Mouse (Mus musculus): ENCODE measurements around the gene Gtpbp2.

Gene Gtpbp2

GRCm38 (mm10) chr17:46164301-46164700, 3.5 kb downstream of the Gtpbp2 start:
- peaks cover 11% of the 10 kb centered on the region for H3K36me3 ChIP-seq (ENCODE audit: control insufficient read depth, insufficient read depth, low read length, poor library complexity, severe bottlenecking)
- no peak for DNase-seq (ENCODE audit: low read depth, low spot score)
- H3K27me3 ChIP-seq (ENCODE audit: control insufficient read depth, insufficient read depth, low read length, poor library complexity, severe bottlenecking) = no peaks in the 10 kb centered on the region

GRCm38 (mm10) chr17:46164791-46165190, 4.0 kb downstream of the Gtpbp2 start:
- Histone ChIP-seq H3K36me3 (ENCODE audit: control insufficient read depth, insufficient read depth, low read length, poor library complexity, severe bottlenecking) (peaks cover 11% of the 10 kb centered on the region), H3K27me3 (ENCODE audit: control insufficient read depth, insufficient read depth, low read length, poor library complexity, severe bottlenecking) (no peaks in the 10 kb centered on the region)
- no peak for DNase-seq (ENCODE audit: low read depth, low spot score)

GRCm38 (mm10) chr17:46165460-46165859, 4.6 kb downstream of the Gtpbp2 start:
- no peak for DNase-seq (ENCODE audit: low read depth, low spot score)
- Histone ChIP-seq H3K36me3 (ENCODE audit: control insufficient read depth, insufficient read depth, low read length, poor library complexity, severe bottlenecking) (peaks cover 11% of the 10 kb centered on the region), H3K27me3 (ENCODE audit: control insufficient read depth, insufficient read depth, low read length, poor library complexity, severe bottlenecking) (no peaks in the 10 kb centered on the region)

GRCm38 (mm10) chr17:46166270-46166669, 5.4 kb downstream of the Gtpbp2 start:
- DNase-seq (ENCODE audit: low read depth, low spot score) = no peak
- peaks cover 11% of the 10 kb centered on the region for H3K36me3 ChIP-seq (ENCODE audit: control insufficient read depth, insufficient read depth, low read length, poor library complexity, severe bottlenecking)
- no peaks in the 10 kb centered on the region for H3K27me3 ChIP-seq (ENCODE audit: control insufficient read depth, insufficient read depth, low read length, poor library complexity, severe bottlenecking)

- Histone ChIP-seq H3K27me3 (ENCODE audit: control insufficient read depth, insufficient read depth, low read length, poor library complexity, severe bottlenecking) (no peaks in the 10 kb centered on the region), H3K36me3 (ENCODE audit: control insufficient read depth, insufficient read depth, low read length, poor library complexity, severe bottlenecking) (peaks cover 11% of the 10 kb centered on the region)
- DNase-seq (ENCODE audit: low read depth, low spot score) = no peak
Measured at GRCm38 (mm10) chr17:46167014-46167413, 6.2 kb downstream of the Gtpbp2 start.

GRCm38 (mm10) chr17:46168318-46168717, 7.5 kb downstream of the Gtpbp2 start:
- no peak for DNase-seq (ENCODE audit: low read depth, low spot score)
- H3K27me3 ChIP-seq (ENCODE audit: control insufficient read depth, insufficient read depth, low read length, poor library complexity, severe bottlenecking) = no peaks in the 10 kb centered on the region

GRCm38 (mm10) chr17:46168768-46169167, 7.9 kb downstream of the Gtpbp2 start:
- Histone ChIP-seq H3K36me3 (ENCODE audit: control insufficient read depth, insufficient read depth, low read length, poor library complexity, severe bottlenecking) (peaks cover 15% of the 10 kb centered on the region), H3K27me3 (ENCODE audit: control insufficient read depth, insufficient read depth, low read length, poor library complexity, severe bottlenecking) (no peaks in the 10 kb centered on the region)
- DNase-seq (ENCODE audit: low read depth, low spot score) = no peak

More at GRCm38 (mm10) chr17:46168318-46168717, 7.5 kb downstream of the Gtpbp2 start:
- peaks cover 15% of the 10 kb centered on the region for H3K36me3 ChIP-seq (ENCODE audit: control insufficient read depth, insufficient read depth, low read length, poor library complexity, severe bottlenecking)

- Histone ChIP-seq H3K36me3 (ENCODE audit: control insufficient read depth, insufficient read depth, low read length, poor library complexity, severe bottlenecking) (peaks cover 7% of the 10 kb centered on the region), H3K27me3 (ENCODE audit: control insufficient read depth, insufficient read depth, low read length, poor library complexity, severe bottlenecking) (no peaks in the 10 kb centered on the region)
- peak; percentile 81 for DNase-seq (ENCODE audit: low read depth, low spot score)
Measured at GRCm38 (mm10) chr17:46170538-46170937, 9.7 kb downstream of the Gtpbp2 start.

GRCm38 (mm10) chr17:46182273-46182672, 21.4 kb downstream of the Gtpbp2 start:
- no peak for DNase-seq (ENCODE audit: low read depth, low spot score)
- Histone ChIP-seq H3K36me3 (ENCODE audit: control insufficient read depth, insufficient read depth, low read length, poor library complexity, severe bottlenecking) (peaks cover 16% of the 10 kb centered on the region; the same call in 1 of the 2 replicates), H3K27me3 (ENCODE audit: control insufficient read depth, insufficient read depth, low read length, poor library complexity, severe bottlenecking) (no peaks in the 10 kb centered on the region)

GRCm38 (mm10) chr17:46188829-46189228, 28.0 kb downstream of the Gtpbp2 start:
- DNase-seq (ENCODE audit: low read depth, low spot score) = no peak
- H3K27me3 ChIP-seq (ENCODE audit: control insufficient read depth, insufficient read depth, low read length, poor library complexity, severe bottlenecking) = no peaks in the 10 kb centered on the region
- H3K36me3 ChIP-seq (ENCODE audit: control insufficient read depth, insufficient read depth, low read length, poor library complexity, severe bottlenecking) = peaks cover 12% of the 10 kb centered on the region

GRCm38 (mm10) chr17:46201151-46201550, 40.3 kb downstream of the Gtpbp2 start:
- peak; percentile 9 for DNase-seq (ENCODE audit: low read depth, low spot score)
- no peaks in the 10 kb centered on the region for H3K27me3 ChIP-seq (ENCODE audit: control insufficient read depth, insufficient read depth, low read length, poor library complexity, severe bottlenecking)
- H3K36me3 ChIP-seq (ENCODE audit: control insufficient read depth, insufficient read depth, low read length, poor library complexity, severe bottlenecking) = 0 out of 2 replicates have a peak, but pooled peaks cover 2% of the 10 kb centered on the region

GRCm38 (mm10) chr17:46202421-46203071, 41.7 kb downstream of the Gtpbp2 start, which contains the start of the genes Polh and Xpo5:
Gene Polh (minus strand): TSS chr17:46202645.
Gene Xpo5 (plus strand): TSS chr17:46202782.
- Histone ChIP-seq H3K36me3 (ENCODE audit: control insufficient read depth, insufficient read depth, low read length, poor library complexity, severe bottlenecking) (peaks cover 6% of the 10 kb centered on the region), H3K27me3 (ENCODE audit: control insufficient read depth, insufficient read depth, low read length, poor library complexity, severe bottlenecking) (no peaks in the 10 kb centered on the region)
- peak; percentile 96 for DNase-seq (ENCODE audit: low read depth, low spot score)

- peaks cover 9% of the 10 kb centered on the region for H3K36me3 ChIP-seq (ENCODE audit: control insufficient read depth, insufficient read depth, low read length, poor library complexity, severe bottlenecking)
- DNase-seq (ENCODE audit: low read depth, low spot score) = no peak
- H3K27me3 ChIP-seq (ENCODE audit: control insufficient read depth, insufficient read depth, low read length, poor library complexity, severe bottlenecking) = no peaks in the 10 kb centered on the region
Measured at GRCm38 (mm10) chr17:46203078-46203477, 42.2 kb downstream of the Gtpbp2 start.

GRCm38 (mm10) chr17:46206676-46207075, 45.8 kb downstream of the Gtpbp2 start:
- Histone ChIP-seq H3K27me3 (ENCODE audit: control insufficient read depth, insufficient read depth, low read length, poor library complexity, severe bottlenecking) (no peaks in the 10 kb centered on the region), H3K36me3 (ENCODE audit: control insufficient read depth, insufficient read depth, low read length, poor library complexity, severe bottlenecking) (peaks cover 16% of the 10 kb centered on the region)
- DNase-seq (ENCODE audit: low read depth, low spot score) = no peak

- DNase-seq (ENCODE audit: low read depth, low spot score) = no peak
- H3K36me3 ChIP-seq (ENCODE audit: control insufficient read depth, insufficient read depth, low read length, poor library complexity, severe bottlenecking) = peaks cover 18% of the 10 kb centered on the region
Measured at GRCm38 (mm10) chr17:46210550-46210949, 49.7 kb downstream of the Gtpbp2 start.

More at GRCm38 (mm10) chr17:46210550-46210949, 49.7 kb downstream of the Gtpbp2 start:
- H3K27me3 ChIP-seq (ENCODE audit: control insufficient read depth, insufficient read depth, low read length, poor library complexity, severe bottlenecking) = no peaks in the 10 kb centered on the region

Measured in splenic B cell, adult 2 months (primary cell).